Mouse (Mus musculus): ENCODE results near the gene Pias3.

GRCm38 (mm10) chr3:96696198-96696765 is at the start of gene Pias3:
- TF ChIP-seq GATA2 (IDR thresholded peaks at IDR 0.05; ENCODE audit: borderline replicate concordance, low read depth, low read length): no peak
- no peak for TF ChIP-seq CTCF (IDR thresholded peaks at IDR 0.05; ENCODE audit: low read depth, low read length)

Measured in G1E (cell line).